Mouse (Mus musculus) induced T-regulatory cell, adult 2 months (primary cell): Measurements from ENCODE around the gene Npcd.

Experiments
- DNase-seq: peaks from one replicate; pipeline ENCODE4 v3.0.0-alpha.2; 2012; ENCODE audit warnings: low read depth

The Npcd gene

GRCm38 (mm10) chr15:79766586-79767071 is 67.4 kb downstream of the Npcd start:
- DNase-seq: no peak

DNA sequence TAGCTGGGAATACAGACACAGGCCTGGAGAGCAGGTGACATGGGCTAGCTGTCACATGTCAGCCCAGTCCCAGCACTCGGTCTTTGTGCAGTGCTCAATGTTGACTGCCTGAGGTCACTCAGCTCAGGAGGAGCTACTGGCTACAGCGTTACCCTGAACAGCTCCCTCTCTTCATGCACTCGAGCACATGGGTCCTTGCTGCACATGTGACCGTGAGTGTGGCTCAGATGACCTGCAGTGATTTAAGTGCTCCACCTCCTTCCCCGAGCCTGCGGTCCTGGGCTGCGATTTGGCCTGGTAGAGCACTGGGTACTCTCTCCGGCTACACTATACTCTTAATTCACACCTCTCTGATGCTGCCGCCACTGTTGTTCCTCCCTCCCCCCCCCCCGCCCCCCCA is 67.9 kb downstream of the Npcd start:
- DNase-seq: no peak

DNA sequence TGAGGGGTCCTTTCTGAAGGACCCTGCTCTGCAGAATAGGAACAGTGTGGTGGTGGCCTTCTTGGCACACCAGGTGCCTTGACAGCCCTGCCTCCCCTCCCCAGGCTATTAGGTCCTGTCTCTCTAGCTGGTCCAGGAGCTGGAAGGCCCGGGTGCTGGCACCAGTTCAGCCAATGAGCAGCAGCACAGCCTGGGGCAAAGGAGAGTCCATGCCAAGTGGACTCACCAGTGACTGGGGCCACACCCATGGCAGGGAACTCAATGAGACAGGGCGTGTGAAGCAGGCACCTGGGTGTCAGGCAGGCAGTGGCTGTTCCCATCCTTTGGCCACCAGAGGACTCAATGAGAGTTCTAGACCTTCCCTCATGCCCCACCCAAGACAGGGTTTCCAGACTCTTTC is 68.7 kb downstream of the Npcd start:
- no peak for DNase-seq

- no peak for DNase-seq
Measured at GRCm38 (mm10) chr15:79764539-79765267, 69.3 kb downstream of the Npcd start.

- DNase-seq: no peak
Measured at GRCm38 (mm10) chr15:79763601-79764246, 70.3 kb downstream of the Npcd start.

DNA sequence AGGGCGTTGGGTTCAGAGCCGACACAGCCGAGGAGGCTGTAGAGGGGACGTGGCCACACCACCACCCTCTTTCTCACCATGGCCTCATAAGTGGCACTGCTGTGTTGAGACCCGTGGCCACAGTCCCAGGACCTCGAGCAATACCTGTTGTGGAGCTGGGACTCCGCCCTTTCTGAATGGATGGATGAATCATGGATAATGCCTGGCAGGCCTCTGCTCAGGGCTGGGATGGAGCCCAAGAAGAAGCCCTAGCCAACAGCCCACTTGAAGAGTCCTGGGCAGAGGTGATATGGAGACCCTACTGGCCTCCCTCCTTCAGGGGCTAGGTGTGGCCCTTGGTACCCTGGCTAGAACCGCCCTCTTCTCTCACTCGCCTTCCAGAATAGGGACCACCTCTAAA is 71.0 kb downstream of the Npcd start:
- no peak for DNase-seq

GRCm38 (mm10) chr15:79760956-79761355 is 73.1 kb downstream of the Npcd start:
- DNase-seq: no peak

DNA sequence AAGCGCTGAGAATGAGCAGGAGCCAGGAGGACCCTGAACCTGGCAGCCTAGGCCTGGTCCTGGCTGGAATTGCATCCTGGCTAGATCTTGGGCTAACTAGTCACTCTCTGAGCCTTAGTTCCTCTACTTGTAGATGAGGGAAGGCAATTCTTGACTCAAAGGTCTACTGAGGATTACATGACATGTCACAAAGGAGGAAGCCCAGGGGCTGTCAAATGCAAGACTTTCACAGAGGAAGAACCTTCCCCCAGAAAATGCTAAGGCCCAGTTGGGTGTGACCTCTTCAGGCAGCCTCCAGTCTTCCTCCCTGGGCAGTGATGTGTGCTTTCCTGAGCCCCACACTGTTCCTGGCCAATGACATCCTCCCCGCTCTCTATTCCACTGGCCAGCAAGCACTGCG is 76.9 kb downstream of the Npcd start:
- DNase-seq: no peak

DNA sequence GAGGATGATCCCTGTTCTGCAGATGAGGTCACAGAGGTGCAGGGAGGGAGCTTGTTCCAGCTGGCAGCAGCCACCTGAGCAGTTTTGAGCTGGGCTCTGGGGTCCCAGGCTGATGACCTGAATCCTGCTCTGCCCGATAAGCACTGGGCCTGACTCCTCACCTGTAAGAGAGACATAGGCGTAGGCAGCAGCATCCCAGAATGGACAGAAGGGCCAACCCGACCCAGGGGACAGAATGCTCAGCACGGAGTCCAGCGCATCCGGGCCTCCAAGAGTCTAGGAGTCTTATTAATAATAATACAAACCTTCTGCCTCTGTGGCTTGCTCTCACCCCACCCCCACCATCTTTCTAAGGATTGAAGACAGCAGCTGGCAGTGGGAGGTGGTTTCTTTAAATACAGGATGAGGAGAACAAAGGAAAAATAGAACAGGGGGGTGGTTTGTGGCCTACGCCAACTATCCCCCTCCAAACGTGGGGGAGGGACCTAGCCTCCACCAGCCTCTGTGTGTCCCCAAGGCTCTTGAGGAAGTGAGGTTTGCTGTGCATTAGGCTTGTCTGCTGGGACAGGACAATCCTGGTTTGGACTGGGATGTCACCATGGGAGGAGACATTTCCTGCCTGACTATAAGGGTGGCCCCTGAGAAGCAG is 77.9 kb downstream of the Npcd start:
- no peak for DNase-seq

- no peak for DNase-seq
Measured at GRCm38 (mm10) chr15:79755176-79755575, 78.9 kb downstream of the Npcd start.

- no peak for DNase-seq
Measured at GRCm38 (mm10) chr15:79753873-79754272, 80.2 kb downstream of the Npcd start.

- no peak for DNase-seq
Measured at GRCm38 (mm10) chr15:79753420-79753752, 80.7 kb downstream of the Npcd start.

- peak; percentile 78 for DNase-seq
Measured at GRCm38 (mm10) chr15:79752742-79753419, 81.2 kb downstream of the Npcd start.

GRCm38 (mm10) chr15:79751772-79752171 is 82.3 kb downstream of the Npcd start:
- no peak for DNase-seq

DNA sequence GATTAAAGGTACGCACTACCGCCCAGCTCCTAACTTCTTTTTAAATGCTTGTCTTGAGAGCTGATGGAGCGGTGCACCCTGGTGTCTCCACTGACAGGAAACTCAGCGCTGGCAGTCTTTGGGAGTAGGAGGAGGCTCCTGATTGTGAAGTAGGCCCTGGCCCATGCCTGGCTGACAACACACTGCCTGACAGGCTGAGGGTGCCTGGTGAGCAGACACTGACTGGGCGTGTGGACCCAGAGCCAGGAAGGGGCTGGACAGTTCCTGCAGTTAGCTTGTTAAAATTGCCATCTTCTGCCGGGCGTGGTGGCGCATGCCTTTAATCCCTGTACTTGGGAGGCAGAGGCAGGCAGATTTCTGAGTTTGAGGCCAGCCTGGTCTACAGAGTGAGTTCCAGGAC is 83.8 kb downstream of the Npcd start:
- no peak for DNase-seq

DNA sequence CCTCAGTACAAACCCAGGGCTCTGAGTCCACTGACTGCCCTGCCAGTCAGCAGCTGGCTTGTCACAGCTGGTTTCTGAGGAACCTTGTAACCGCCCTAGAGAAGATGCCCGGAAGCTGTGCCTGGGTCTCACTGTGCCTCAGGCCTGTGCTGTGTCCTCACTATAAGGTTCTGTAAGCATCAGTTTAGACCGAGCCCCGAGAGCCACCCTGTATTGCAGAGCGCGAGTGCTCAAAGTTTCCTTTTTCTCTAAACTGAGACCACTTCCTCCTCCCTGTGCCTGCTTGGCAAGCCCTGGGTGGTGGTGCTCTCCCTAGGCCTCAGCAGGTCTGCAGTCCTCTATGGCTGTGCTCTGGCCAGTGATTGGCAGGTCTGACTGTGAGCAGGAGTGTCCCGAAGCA is 84.9 kb downstream of the Npcd start:
- DNase-seq: no peak

- DNase-seq: peak; percentile 65
Measured at GRCm38 (mm10) chr15:79747998-79748397, 86.0 kb downstream of the Npcd start.

DNA sequence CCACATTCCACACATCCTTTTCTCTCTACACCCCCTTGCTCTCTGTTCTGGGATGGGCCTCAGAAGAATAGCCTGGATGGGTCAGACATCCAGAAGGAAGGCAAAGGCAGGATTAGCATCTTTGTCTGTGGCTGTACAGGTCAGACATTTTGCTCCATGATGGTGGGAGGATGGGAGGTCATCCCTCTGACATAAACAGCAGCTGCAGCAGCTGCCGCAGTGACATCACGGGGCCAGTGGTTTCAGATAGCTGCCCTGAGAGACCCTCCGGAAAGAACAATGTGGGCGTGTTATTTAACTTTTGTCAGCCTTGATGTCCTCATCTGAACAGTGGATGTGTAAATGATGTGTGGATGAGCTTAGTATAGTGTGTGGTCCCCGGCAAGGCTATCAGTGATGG is 88.2 kb downstream of the Npcd start:
- DNase-seq: no peak

- DNase-seq: no peak
Measured at GRCm38 (mm10) chr15:79745312-79745711, 88.7 kb downstream of the Npcd start.

DNA sequence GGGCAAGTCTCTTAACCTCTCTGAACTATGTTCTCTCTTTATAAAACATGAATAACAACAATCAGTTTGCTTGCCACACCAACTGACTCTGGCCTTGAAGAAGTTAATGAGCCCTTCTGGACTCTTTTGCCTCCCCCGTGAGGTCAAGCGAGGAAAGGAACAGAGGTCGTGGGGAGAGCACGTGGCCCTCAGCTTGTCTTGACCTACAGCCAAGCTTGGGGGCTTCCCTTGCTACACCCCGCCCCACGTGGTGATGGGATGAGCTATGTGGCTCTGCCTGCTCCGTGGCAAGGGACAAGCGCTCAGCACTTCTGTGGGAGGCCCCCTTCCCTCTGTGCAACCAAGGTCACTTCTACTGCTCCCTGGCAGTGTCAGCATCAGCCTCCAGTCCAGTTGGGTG is 89.3 kb downstream of the Npcd start:
- no peak for DNase-seq

DNA sequence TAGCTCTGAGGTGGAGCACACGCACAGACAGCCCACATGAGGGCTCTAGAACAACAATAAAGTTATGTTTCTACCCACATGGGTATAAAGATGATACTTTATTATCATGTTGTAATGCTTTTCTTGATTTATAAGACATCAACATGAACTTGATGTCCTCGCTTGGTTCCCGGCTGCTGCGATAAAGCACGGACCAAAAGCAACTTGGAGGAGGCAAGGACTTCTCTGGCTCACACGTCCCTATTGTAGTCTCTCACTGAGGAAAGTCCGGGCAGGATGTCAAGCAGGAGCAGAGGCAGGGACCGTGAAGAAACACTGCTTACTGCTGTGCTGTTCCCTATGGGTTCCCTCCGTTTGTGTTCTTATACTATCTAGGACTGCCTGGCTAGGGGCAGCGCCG is 90.0 kb downstream of the Npcd start:
- no peak for DNase-seq

- DNase-seq: no peak
Measured at GRCm38 (mm10) chr15:79742706-79743023, 91.4 kb downstream of the Npcd start.
